Mouse (Mus musculus) macrophage (primary cell): ENCODE measurements around the gene Coq8a. TPM values are rescaled to one million over a fixed set of nuclear protein-coding genes. Genes with fewer than 3 reads are reported as not detected.

Experiments used
- H3K27ac ChIP-seq: fragments of 350-480 bp; formaldehyde crosslinking; 2 replicates; pipeline ENCODE4 v1.9.0; 2021
- H3K36me3 ChIP-seq: fragments of 350-480 bp; formaldehyde crosslinking; 2 replicates; pipeline ENCODE4 v1.9.0; 2021; ENCODE audit errors: inconsistent target
- H3K4me3 ChIP-seq: fragments of 350-480 bp; formaldehyde crosslinking; 2 replicates; pipeline ENCODE4 v1.9.0; 2021; ENCODE audit errors: inconsistent target
- H3K79me2 ChIP-seq: fragments of 350-480 bp; formaldehyde crosslinking; 2 replicates; pipeline ENCODE4 v1.9.0; 2021; ENCODE audit errors: inconsistent target
- WGBS: methylation state at CpG from one replicate; pipeline ENCODE4 v1.1.7; 2026; ENCODE audit warnings: inconsistent platforms; ENCODE audit not compliant: missing documents; 5-methylcytosine and 5-hydroxymethylcytosine counted together
- polyA plus RNA-seq: library from polyadenylated mRNA; stranded (reverse); fragments of 250-400 nt; gene quantifications from 3 replicates; pipeline ENCODE4 v1.2.4, GENCODE M21; 2018; ENCODE audit warnings: inconsistent platforms
- total RNA-seq, 78 experiments: library from RNA; depleted of rRNA; stranded (reverse); fragments of 250-400 nt; gene quantifications; 1 replicate in 9 of 78; 2 replicates in 24 of 78; 3 replicates in 43 of 78; 4 replicates in 2 of 78; pipeline ENCODE4 v1.2.4; 2018; ENCODE audit warnings: inconsistent platforms in 56 of 78

The Coq8a gene
- total RNA-seq (2018; cell fraction: chromatin; rRNA removed) = 10 to 100 TPM in 14 of 26 experiments, 1 to 10 TPM in 12; 2.1 to 72.7 (median 12.4) TPM
- 10 to 100 TPM in 5 of 26 experiments, 1 to 10 TPM in 21; 1.6 to 19.9 (median 4.8) TPM for total RNA-seq (2018; cell fraction: cytosol; rRNA removed)
- total RNA-seq (2018; cell fraction: nucleus; rRNA removed) = 10 to 100 TPM in 10 of 26 experiments, 1 to 10 TPM in 16; 2.1 to 37.8 (median 7.8) TPM
- polyA plus RNA-seq = 1.3 to 6.0 TPM (median 2.8 TPM) in 3 replicates

DNA sequence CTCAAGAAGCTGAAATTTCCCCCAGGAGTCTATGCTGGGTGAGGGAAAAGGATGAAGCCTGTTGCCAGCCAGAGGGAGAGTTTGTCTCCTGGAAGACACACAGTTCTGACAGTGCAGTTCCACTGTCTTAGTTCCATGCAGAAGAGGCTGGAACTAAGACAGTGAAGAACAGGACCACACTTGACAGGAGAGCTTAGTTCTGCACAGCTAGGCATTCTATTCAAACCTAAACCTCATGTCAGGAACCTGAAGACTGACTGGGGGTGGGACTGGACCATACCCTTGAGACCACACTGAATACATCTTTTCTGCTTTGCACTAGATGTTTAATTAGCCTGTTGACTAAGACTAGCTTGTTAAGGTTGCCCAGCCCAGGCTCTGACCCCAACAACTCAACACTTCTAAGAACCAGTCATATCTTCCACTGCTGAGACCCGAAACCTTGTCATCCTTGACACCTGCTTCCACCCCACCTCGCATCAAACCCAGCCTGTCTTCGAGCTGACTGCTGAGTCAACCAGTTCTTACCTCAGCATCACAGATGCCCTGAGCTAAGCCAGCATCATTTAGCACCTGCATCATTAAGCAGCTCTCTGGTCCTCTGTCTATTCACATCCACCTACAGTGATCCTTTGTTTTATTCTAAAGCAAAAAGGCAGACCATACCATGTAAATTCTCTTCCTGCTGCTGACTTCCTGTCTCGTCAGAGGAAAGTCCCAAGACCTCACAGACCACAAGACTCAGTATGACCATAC, at the start of gene Coq8a:
TSS of gene Coq8a (minus strand) at position 644 of the 756 bp plus-strand sequence.
- no peaks in the 10 kb centered on the region for H3K36me3 ChIP-seq
- no peak within 1 kb of the TSS for H3K27ac ChIP-seq
- no peak within 1 kb of the TSS for H3K4me3 ChIP-seq
- WGBS = 56% methylated on average over 4 of the region's 4 CpGs
- H3K79me2 ChIP-seq = no peaks in the 10 kb centered on the region

DNA sequence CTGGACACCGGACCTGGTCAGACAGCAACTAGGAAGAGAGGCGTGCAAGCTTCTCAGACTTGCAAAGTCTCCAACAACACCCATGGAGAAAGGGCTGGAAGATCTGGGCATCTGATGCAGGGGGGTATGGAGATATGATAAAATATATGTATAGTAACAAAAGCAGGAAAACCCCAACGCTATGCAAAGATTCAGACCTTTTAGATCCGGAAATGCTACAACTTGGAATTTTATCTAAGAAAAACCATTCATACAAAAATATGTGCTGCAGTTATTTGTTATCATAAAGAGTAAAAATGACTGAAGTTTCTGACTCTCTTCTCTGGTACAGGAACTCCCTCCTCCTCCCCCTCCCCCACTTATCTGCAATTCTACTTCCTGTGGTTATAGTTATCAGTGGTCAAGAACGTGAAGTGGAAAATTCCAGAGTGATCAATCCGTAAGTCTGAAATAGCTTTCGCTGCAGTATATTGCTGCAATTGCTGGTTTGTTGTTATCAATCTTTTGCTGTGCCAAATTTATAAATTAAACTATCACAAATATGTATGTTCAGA, 49.3 kb upstream of the Coq8a start:
- WGBS = 72% methylated on average over 7 of the region's 7 CpGs
- Histone ChIP-seq H3K36me3 (peaks cover 21% of the 10 kb centered on the region), H3K27ac (no peak overlapping the region), H3K4me3 (no peak overlapping the region), H3K79me2 (peaks cover 64% of the 10 kb centered on the region; the same call in 1 of the 2 replicates)

DNA sequence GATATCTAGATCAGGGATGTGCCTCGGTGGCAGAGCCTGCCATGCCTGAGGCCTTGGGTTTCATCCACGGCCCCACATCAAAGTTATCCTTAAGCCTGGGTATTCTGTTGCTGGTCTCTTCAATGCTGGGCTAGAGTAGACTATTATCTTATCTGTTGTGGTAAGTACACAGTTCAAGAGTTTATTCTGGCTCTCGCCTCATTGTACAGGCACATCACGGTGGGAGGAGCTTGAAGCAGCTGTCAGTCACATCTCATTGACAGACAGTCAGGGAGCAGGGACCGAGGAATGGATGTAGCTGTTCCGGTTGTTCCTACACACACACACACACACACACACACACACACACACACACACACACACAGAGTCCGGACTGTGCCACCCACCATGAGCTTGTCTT, 48.5 kb upstream of the Coq8a start:
- Histone ChIP-seq H3K79me2 (peaks cover 57% of the 10 kb centered on the region; the same call in 1 of the 2 replicates), H3K27ac (no peak overlapping the region), H3K36me3 (peaks cover 21% of the 10 kb centered on the region), H3K4me3 (no peak overlapping the region)
- WGBS = 95% methylated on average over 6 of the region's 7 CpGs

DNA sequence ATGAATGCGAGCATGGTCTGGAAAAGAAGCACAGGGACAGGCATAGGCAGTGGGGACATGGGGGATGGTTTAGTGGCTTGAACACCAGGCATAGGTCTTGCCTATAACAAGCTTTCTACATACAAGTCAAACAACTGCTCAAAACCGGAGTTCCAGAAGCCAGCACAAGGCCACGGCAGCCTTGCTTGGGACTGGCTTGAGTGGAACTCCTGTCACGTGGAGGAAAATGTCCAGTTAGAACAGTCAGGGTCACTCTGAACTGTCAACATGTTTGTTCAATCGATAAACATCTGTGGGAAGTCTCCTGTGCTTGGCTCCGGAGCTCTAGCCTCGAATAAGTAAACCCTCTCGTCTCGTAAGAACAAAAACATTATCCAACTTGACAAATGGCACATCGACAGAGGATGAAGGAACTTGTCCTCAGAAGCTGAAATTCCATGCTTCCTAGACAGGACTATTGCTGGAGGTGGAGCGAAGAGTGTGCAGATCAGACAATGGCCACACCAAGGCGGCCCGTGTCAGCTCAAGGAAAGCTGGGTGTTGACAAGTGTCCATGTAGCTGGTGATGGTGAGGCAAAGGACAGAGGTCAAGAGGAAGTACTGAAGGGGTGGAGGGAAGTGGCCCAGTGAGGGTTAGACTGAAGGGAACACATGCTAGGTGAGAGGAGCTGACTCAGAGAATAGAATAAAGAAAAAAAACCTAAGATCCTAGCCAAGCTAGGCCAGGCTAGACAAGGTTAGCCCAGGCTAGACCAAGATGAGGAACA, 46.5 kb upstream of the Coq8a start:
- no peak overlapping the region for H3K27ac ChIP-seq
- H3K36me3 ChIP-seq = peaks cover 27% of the 10 kb centered on the region
- no peak overlapping the region for H3K4me3 ChIP-seq
- 93% methylated on average over 13 of the region's 13 CpGs for WGBS
- peaks cover 37% of the 10 kb centered on the region; the same call in 1 of the 2 replicates for H3K79me2 ChIP-seq

DNA sequence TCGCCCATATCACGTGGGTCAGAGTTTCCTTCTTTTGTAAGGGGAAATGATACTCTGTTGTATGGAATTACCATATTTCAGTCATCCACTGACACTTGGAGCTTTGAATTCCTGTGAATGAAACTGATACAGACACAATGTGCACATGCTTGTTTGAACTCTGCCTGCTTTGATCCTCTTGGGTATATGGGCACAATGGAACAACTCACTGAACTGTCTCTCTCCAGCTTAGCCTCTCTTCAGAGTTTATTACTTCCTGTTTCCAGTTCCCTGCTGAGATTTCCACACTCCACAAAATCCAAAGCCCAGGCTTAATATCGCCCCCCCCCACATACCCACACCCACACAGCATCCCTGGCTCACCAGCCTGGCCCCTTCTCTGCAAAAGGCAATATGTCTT, 32.3 kb upstream of the Coq8a start:
- Histone ChIP-seq H3K36me3 (peaks cover 65% of the 10 kb centered on the region), H3K27ac (no peak overlapping the region)
- 58% methylated on average over 3 of the region's 3 CpGs for WGBS

DNA sequence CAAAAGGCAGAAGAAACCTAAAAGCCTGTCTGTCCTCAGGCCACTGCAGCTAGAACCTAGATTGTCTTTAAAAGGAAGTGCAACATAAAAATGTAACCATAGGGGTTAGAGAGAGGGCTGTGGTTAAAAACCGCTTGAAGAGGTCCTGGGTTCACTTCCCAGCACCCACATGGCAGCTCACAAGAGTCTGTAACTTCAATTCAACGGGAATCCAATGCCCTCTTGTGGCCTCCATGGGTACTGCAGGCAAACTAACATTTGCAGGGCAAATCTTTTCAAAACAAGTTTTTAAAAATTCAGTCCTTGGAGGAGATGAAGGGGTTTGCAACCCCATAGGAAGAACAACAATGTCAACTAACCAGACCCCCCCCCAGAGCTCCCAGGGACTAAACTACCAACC, 31.2 kb upstream of the Coq8a start:
- Histone ChIP-seq H3K27ac (no peak overlapping the region), H3K36me3 (peaks cover 64% of the 10 kb centered on the region), H3K79me2 (no peaks in the 10 kb centered on the region), H3K4me3 (no peak overlapping the region)
- WGBS = 29% methylated on average over 2 of the region's 2 CpGs

More for the DNA sequence above, 32.3 kb upstream of the Coq8a start:
- no peaks in the 10 kb centered on the region for H3K79me2 ChIP-seq
- H3K4me3 ChIP-seq = no peak overlapping the region

DNA sequence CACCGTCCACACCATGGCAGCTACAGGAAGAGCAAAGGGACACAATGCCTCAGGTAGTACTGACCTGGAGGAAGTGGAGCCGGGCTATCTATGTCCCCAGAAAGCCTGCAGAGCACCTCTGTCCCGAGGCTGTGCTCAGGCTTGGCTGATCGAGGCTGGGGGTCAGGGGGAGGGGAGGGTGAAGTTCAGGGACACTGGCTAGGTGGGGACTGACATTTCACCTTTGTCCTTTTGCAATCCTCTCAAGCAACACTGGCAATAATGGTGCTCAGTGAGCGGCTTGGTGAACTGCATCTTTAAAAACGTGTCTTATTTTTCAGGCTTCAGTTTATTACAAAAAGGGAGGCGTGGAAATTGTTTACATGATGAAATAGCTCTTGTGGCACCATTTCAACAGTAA, 30.5 kb upstream of the Coq8a start:
- no peak overlapping the region for H3K27ac ChIP-seq
- 91% methylated on average over 7 of the region's 7 CpGs for WGBS
- no peaks in the 10 kb centered on the region for H3K79me2 ChIP-seq
- H3K4me3 ChIP-seq = no peak overlapping the region
- H3K36me3 ChIP-seq = peaks cover 62% of the 10 kb centered on the region

DNA sequence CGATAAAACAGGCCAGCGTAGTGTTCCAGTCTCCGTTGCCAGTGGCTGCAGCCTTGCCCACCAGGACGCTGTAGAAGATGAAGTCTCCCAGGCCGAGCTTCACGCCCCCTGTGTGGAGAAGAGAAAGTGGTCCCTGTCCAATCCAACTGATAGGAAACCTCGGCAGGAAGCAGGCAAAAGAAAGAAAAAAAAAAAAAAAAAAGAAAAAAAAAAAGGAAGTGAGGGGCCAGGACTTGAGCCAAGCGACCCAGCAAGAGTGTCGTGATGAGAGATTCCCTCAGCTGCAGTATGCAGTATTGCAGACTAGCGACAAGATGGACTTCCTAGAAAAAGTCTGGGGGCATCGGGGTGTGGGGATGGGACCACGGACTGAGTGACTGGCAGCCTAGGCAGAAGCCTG, 29.5 kb upstream of the Coq8a start:
- H3K79me2 ChIP-seq = no peaks in the 10 kb centered on the region
- H3K27ac ChIP-seq = no peak overlapping the region
- no peak overlapping the region for H3K4me3 ChIP-seq
- peaks cover 52% of the 10 kb centered on the region for H3K36me3 ChIP-seq
- WGBS = 48% methylated on average over 10 of the region's 12 CpGs

DNA sequence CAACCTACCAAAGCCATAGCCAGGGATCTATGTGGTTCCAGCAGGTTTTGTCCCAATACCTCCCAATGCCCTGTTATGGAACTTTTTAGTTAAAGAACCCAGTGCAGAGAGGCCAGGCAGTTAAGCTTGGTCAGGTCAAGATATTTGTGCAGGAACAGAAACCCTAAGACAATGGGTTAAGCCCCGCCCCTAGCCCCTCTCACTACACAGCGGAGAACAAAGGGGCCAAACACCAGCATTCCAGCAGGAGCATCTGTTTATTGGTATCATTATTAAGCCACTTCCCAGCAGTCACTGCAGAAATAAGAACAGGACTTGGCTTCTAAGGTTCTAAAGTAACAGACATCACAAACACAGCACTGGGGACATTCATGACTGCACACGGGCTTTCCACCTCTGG, 27.4 kb upstream of the Coq8a start:
- Histone ChIP-seq H3K27ac (no peak overlapping the region), H3K79me2 (no peaks in the 10 kb centered on the region), H3K36me3 (peaks cover 38% of the 10 kb centered on the region), H3K4me3 (no peak overlapping the region)
- WGBS = 100% methylated on average over 2 of the region's 3 CpGs

DNA sequence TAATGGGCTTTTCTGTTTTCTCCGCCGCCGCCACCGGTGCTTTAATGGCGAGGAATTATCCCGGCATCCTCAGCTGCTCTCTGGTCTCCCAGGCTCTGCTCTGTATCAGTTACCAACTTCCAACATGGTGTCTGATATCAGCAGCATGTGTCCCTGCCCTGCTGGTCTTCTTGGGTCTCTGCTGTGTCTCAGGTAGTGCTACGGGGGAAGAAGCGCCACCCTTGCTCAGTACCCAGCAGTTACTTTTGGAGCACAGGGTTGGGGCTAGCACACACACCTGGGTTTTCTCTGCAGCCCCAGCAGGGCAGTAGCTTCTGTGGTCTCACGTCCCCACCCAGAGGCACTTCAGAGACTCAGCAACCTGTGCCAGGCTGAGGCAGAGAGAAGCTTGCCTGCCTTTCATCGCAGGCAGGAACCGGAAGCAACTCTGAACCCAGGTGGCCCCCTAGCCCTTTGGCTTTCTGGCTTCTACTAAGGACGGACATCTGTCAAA, 26.9 kb upstream of the Coq8a start:
- H3K36me3 ChIP-seq = peaks cover 38% of the 10 kb centered on the region
- WGBS = 21% methylated on average over 12 of the region's 12 CpGs
- no peaks in the 10 kb centered on the region for H3K79me2 ChIP-seq
- no peak overlapping the region for H3K27ac ChIP-seq
- H3K4me3 ChIP-seq = peak overlapping the region; percentile 24; the same call in 1 of the 2 replicates

DNA sequence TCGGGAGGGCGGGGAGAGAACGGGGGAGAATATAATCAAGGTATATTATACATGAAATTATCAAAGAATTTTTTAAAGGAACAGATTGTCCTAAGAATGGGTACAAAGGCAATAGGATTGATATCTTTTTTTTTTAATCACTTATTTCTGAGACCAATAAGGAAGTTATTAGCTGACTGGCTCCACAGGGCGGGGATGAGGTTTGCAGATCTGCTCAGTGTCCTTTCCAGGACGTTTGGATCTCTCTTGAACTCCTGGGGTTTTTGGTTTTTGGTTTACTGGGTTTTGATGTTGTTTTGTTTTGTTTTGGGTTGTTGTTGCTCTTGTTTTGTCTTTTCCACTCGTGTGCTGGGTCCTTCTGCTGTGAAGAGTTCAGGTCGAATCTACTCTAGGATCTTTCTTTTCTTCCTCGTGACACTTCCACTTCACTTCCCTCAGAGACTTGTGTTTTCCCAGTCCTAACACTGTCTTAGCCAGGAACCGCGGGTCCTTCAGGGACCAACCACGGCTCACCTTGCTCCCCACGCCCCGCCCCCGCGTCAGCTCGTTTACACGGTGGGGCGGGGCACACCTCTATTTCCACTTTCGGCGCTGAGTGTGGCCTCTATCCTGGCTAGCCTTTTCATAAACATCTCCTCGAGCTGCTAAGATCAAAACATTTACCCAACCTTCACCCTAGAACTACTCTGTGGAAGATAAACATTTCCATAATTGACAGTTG, 26.3 kb upstream of the Coq8a start:
- peaks cover 38% of the 10 kb centered on the region for H3K36me3 ChIP-seq
- H3K4me3 ChIP-seq = peak overlapping the region; percentile 24; the same call in 1 of the 2 replicates
- no peaks in the 10 kb centered on the region for H3K79me2 ChIP-seq
- no peak overlapping the region for H3K27ac ChIP-seq
- WGBS = 23% methylated on average over 21 of the region's 21 CpGs

DNA sequence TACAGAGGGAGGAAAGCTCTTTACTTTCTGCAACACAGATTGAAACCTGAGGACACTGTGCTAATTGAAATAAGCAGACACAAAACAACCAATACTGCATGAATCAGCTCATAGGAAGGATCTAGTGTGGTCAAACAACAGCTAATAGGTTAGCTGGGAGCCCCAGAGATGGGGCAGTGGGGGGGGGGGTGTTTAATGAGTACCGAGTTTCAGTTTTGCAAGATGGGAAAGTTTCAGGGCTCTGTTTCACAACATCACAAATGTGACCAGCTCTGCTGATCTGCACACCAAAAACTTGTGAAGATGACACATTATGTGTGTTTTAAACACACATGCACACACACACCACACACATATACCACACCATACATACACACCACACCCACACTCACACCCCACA, 22.6 kb upstream of the Coq8a start:
- no peaks in the 10 kb centered on the region for H3K79me2 ChIP-seq
- H3K36me3 ChIP-seq = peaks cover 3% of the 10 kb centered on the region; the same call in 1 of the 2 replicates
- H3K4me3 ChIP-seq = no peak overlapping the region
- 33% methylated on average over 1 of the region's 1 CpGs for WGBS
- H3K27ac ChIP-seq = no peak overlapping the region

DNA sequence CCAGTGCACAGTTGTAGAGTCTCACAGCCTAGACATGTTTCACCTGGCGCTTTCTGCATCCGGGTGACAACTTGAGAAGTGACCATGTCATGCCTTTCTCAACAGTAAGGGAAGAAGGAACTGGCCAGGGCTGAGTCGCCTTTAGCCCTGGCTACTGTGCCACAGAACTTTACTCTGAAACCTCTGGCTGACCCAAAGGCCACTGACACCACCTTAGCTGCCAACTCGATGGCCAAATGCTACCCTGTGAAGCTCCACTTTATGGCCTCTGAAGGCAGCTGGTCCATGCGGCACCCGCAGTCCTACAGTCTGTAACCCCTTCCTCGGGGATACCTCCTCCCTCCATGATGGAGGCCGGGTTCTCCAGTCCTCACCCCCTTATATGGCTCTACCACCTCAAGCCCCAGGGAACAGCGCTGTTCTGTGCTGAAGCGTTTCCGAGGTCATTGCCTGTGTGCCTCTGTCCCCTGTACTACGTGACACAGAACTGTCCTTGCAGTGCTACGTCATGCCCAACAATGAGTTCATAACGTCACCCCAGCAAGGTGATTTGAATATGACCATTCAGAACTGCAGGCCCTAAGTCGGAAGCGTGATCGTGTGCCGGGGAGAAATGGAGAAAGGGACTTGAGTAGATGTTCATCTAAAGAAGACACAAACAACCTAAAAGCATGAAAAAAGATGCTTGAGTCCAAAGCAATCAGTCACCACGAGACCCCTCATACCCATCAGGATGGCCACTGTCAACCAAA, 21.6 kb upstream of the Coq8a start:
- WGBS = 95% methylated on average over 19 of the region's 19 CpGs
- no peak overlapping the region for H3K4me3 ChIP-seq
- no peak overlapping the region for H3K27ac ChIP-seq
- H3K36me3 ChIP-seq = no peaks in the 10 kb centered on the region
- no peaks in the 10 kb centered on the region for H3K79me2 ChIP-seq
